Mouse (Mus musculus) heart, embryonic 10.5 days (tissue): ENCODE measurements at regions not wholly inside any gene's neighbourhood (a gene's known extent, or its start where the extent isn't known, plus 50 kb on each side); places are given as distances from the start of the nearest gene placed in this dataset.

Experiments used
- DNase-seq: peaks from one replicate; pipeline ENCODE4 v3.0.0-alpha.2; 2017; ENCODE audit warnings: low spot score
- H3K27ac ChIP-seq: fragments of 300-500 bp; sonication (generic); 2 replicates; pipeline ENCODE4 v1.5.1; 2016; ENCODE audit warnings: mild to moderate bottlenecking
- H3K27me3 ChIP-seq: fragments of 300-500 bp; sonication (generic); 2 replicates; pipeline ENCODE4 v1.6.1; 2016; ENCODE audit warnings: mild to moderate bottlenecking; ENCODE audit not compliant: poor library complexity, insufficient read depth, severe bottlenecking
- H3K36me3 ChIP-seq: fragments of 300-500 bp; sonication (generic); 2 replicates; pipeline ENCODE4 v1.6.1; 2016; ENCODE audit warnings: mild to moderate bottlenecking, moderate library complexity
- H3K4me1 ChIP-seq: fragments of 300-500 bp; sonication (generic); 2 replicates; pipeline ENCODE4 v1.6.1; 2016; ENCODE audit warnings: mild to moderate bottlenecking
- H3K4me3 ChIP-seq: fragments of 300-500 bp; sonication (generic); 2 replicates; pipeline ENCODE4 v1.5.1; 2016; ENCODE audit warnings: mild to moderate bottlenecking, moderate library complexity
- H3K9me3 ChIP-seq: fragments of 300-500 bp; sonication (generic); 2 replicates; pipeline ENCODE4 v1.6.1; 2016; ENCODE audit warnings: mild to moderate bottlenecking, moderate library complexity
- WGBS: fragments of 180-500 bp; shearing (Covaris S2); methylation state at CpG from one replicate; pipeline ENCODE4 v1.1.7; 2016; 5-methylcytosine and 5-hydroxymethylcytosine counted together

- H3K27ac ChIP-seq: no peak overlapping the region
- H3K27me3 ChIP-seq: no peaks in the 10 kb centered on the region
- DNase-seq: no peak
- no peaks in the 10 kb centered on the region for H3K9me3 ChIP-seq
- H3K36me3 ChIP-seq: no peaks in the 10 kb centered on the region
- H3K4me1 ChIP-seq: no peaks in the 10 kb centered on the region
- H3K4me3 ChIP-seq: no peak overlapping the region
- WGBS: 87% methylated on average over 5 of the region's 5 CpGs
These were observed 2242.0 kb downstream of the 4930444P10Rik start for GRCm38 (mm10) chr1:13851144-13851543.

DNA sequence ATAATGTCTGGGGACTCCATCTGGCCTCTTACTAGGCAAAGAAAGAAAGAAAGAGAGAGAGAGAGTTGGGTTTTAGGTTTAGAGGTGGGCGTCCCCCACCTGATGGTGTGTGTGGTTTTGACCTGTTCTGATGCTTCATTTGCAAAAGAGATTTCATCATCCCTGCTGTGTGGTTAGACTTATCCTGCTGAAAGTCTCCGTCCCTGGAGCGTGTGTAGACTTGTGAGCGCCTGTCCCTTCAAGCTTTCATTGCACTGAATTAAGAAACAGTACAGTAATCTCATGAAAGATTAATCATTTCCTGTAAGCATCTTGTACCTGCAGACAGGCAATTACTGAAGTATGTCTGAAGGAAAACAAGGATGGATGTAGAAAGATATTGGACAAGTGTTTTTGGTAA is 2244.1 kb downstream of the 4930444P10Rik start:
- Histone ChIP-seq H3K9me3 (no peaks in the 10 kb centered on the region), H3K36me3 (no peaks in the 10 kb centered on the region), H3K27me3 (no peaks in the 10 kb centered on the region), H3K27ac (no peak overlapping the region), H3K4me3 (no peak overlapping the region), H3K4me1 (no peaks in the 10 kb centered on the region)
- no peak for DNase-seq
- 81% methylated on average over 4 of the region's 4 CpGs for WGBS

DNA sequence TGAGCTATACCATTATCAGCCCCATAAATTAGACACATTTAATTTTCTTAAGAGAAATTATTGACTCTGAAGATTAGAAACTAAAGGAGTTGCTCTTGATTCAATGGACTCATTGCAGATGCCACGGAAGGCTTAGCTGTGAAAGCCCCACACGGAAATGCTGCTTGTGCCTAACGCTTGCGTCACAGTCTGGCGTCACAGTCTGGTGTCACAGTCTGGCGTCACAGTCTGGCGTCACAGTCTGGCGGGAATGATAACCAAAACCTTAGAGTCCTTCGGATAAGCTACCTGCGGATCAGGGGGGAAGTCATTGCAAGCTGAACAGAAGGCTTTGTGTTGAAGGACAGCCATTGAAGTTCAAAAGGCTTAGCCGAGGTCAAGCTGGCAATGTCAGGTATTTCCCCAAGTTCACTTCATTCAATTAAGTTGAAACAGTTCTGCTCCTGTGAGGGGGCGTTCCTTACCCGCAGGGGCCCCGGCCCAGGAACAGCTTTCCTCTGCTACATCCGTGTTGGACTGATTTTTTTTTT is 2246.7 kb downstream of the 4930444P10Rik start:
- H3K36me3 ChIP-seq: no peaks in the 10 kb centered on the region
- H3K4me3 ChIP-seq: no peak overlapping the region
- H3K9me3 ChIP-seq: no peaks in the 10 kb centered on the region
- H3K27me3 ChIP-seq: no peaks in the 10 kb centered on the region
- WGBS: 70% methylated on average over 15 of the region's 15 CpGs
- no peak overlapping the region for H3K27ac ChIP-seq
- DNase-seq: no peak
- no peaks in the 10 kb centered on the region for H3K4me1 ChIP-seq

GRCm38 (mm10) chr1:13840309-13840622 is 2252.9 kb downstream of the 4930444P10Rik start:
- H3K27me3 ChIP-seq: no peaks in the 10 kb centered on the region
- no peaks in the 10 kb centered on the region for H3K9me3 ChIP-seq
- no peak overlapping the region for H3K27ac ChIP-seq
- no peak overlapping the region for H3K4me3 ChIP-seq
- H3K4me1 ChIP-seq: no peaks in the 10 kb centered on the region
- 84% methylated on average over 1 of the region's 1 CpGs for WGBS
- no peaks in the 10 kb centered on the region for H3K36me3 ChIP-seq
- no peak for DNase-seq

- DNase-seq: no peak
- H3K36me3 ChIP-seq: no peaks in the 10 kb centered on the region
- no peak overlapping the region for H3K27ac ChIP-seq
- no peaks in the 10 kb centered on the region for H3K4me1 ChIP-seq
- H3K4me3 ChIP-seq: no peak overlapping the region
- H3K9me3 ChIP-seq: no peaks in the 10 kb centered on the region
- H3K27me3 ChIP-seq: no peaks in the 10 kb centered on the region
- 52% methylated on average over 11 of the region's 11 CpGs for WGBS
These were observed 2253.4 kb downstream of the 4930444P10Rik start for GRCm38 (mm10) chr1:13839619-13840308.

DNA sequence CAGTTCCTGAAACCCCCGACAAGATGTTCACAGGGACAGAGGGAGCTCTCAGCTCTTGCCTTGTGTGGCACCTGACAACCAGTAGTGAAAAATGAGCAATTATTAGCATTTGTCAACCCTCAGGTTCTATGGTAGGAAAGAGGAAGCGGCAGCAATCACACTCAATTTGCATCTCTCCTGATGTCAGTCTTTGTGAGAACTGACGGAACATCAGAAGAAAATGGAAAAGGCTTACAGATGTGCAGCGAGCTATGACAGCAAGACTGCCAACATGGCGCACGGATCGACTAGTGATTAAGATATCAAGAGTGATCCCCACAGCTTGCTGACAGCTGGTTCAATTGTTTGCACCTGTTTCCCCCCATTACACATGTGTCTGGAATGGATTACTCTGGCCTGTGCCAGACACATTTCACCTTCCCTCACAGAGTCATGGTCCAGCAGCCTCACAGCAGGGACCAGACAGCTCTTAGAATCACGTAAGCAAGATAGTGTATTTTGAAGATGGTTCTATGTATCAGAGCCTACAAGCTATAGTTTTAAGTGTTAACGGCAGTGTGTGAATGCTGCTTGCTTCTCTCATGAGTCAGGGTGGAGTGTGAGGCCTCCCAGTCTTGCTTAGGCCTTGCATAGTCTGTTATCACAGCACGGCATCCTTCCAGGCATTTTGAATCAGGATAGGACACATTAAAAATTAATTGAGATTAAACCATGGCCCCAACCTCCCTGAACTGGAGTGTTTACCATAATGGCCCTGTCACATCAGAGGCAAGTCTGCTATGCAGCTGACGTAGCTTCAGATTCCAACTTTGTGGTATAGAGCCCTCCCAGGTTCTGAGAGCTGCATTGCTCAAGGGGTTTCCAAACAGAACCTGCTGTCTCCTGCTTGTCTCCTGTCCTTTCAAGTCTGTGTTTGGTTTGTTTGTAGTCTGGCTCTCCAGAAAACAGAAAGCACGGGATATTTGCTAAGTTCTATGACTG is 2258.0 kb downstream of the 4930444P10Rik start:
- 81% methylated on average over 12 of the region's 12 CpGs for WGBS
- Histone ChIP-seq H3K27ac (no peak overlapping the region), H3K9me3 (no peaks in the 10 kb centered on the region), H3K36me3 (no peaks in the 10 kb centered on the region), H3K4me3 (no peak overlapping the region), H3K27me3 (no peaks in the 10 kb centered on the region), H3K4me1 (no peaks in the 10 kb centered on the region)
- DNase-seq: no peak

DNA sequence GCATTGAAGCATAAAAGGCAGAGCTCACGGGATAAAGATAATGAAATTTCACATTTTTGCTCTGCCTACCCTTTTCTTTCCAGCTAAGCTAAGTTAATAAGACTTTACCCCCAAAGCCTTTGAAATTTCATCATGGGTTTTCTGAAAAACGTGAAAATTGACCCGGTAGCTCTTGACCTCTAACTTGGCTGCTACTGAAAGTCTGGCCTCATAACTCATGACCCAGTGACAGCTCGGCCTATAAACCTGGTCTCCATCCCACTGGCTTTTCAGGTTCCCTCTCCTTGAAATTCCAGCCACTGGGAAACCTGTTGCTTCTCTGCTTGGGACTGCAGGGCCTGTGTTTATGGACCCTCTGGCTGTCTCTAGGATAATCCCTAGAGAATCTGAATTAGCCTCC is 2285.3 kb downstream of the 4930444P10Rik start:
- no peaks in the 10 kb centered on the region for H3K27me3 ChIP-seq
- no peak for DNase-seq
- 66% methylated on average over 4 of the region's 4 CpGs for WGBS
- no peaks in the 10 kb centered on the region for H3K9me3 ChIP-seq
- H3K4me1 ChIP-seq: no peaks in the 10 kb centered on the region
- H3K36me3 ChIP-seq: no peaks in the 10 kb centered on the region
- H3K4me3 ChIP-seq: no peak overlapping the region
- no peak overlapping the region for H3K27ac ChIP-seq

GRCm38 (mm10) chr1:13800460-13800859 is 2292.7 kb downstream of the 4930444P10Rik start:
- DNase-seq: no peak
- Histone ChIP-seq H3K27ac (no peak overlapping the region), H3K4me3 (no peak overlapping the region), H3K4me1 (no peaks in the 10 kb centered on the region), H3K36me3 (no peaks in the 10 kb centered on the region), H3K27me3 (no peaks in the 10 kb centered on the region), H3K9me3 (no peaks in the 10 kb centered on the region)
- WGBS: 73% methylated on average over 1 of the region's 1 CpGs

- no peak for DNase-seq
- H3K27ac ChIP-seq: no peak overlapping the region
- no peaks in the 10 kb centered on the region for H3K9me3 ChIP-seq
- H3K27me3 ChIP-seq: no peaks in the 10 kb centered on the region
- no peak overlapping the region for H3K4me3 ChIP-seq
- no peaks in the 10 kb centered on the region for H3K36me3 ChIP-seq
- 66% methylated on average over 1 of the region's 1 CpGs for WGBS
- no peaks in the 10 kb centered on the region for H3K4me1 ChIP-seq
These were observed 2294.3 kb downstream of the 4930444P10Rik start for GRCm38 (mm10) chr1:13798848-13799247.

GRCm38 (mm10) chr1:13795196-13795595 is 2297.9 kb downstream of the 4930444P10Rik start:
- DNase-seq: no peak
- H3K4me1 ChIP-seq: no peaks in the 10 kb centered on the region
- no peaks in the 10 kb centered on the region for H3K27me3 ChIP-seq
- H3K36me3 ChIP-seq: no peaks in the 10 kb centered on the region
- no peaks in the 10 kb centered on the region for H3K9me3 ChIP-seq
- no peak overlapping the region for H3K27ac ChIP-seq
- no peak overlapping the region for H3K4me3 ChIP-seq

- H3K4me3 ChIP-seq: no peak overlapping the region
- no peaks in the 10 kb centered on the region for H3K4me1 ChIP-seq
- H3K27me3 ChIP-seq: no peaks in the 10 kb centered on the region
- H3K27ac ChIP-seq: no peak overlapping the region
- DNase-seq: peak; percentile 83
- 38% methylated on average over 13 of the region's 13 CpGs for WGBS
- H3K9me3 ChIP-seq: no peaks in the 10 kb centered on the region
- no peaks in the 10 kb centered on the region for H3K36me3 ChIP-seq
These were observed 2303.6 kb downstream of the 4930444P10Rik start for GRCm38 (mm10) chr1:13789318-13790085.

DNA sequence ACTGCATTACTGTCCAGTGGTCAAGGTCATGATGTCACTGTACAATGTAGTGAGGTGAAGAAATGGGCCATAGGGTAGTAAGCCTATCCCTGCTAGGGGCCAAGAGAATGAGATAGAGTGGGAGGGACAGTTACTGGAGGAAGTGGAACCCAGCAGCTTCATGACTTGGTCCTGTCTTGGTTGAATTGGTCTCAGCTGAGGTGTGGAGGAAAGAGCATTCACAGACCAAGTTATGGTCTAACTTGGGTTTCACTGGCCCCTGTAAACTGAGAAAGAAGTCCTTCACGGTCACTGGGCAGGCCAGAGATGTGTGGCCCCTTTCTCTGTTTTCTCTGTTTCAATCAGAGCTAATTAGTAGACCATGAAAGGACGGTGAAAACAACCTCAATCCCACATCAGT is 2306.1 kb downstream of the 4930444P10Rik start:
- 64% methylated on average over 2 of the region's 2 CpGs for WGBS
- no peaks in the 10 kb centered on the region for H3K4me1 ChIP-seq
- no peaks in the 10 kb centered on the region for H3K27me3 ChIP-seq
- H3K36me3 ChIP-seq: no peaks in the 10 kb centered on the region
- no peak overlapping the region for H3K4me3 ChIP-seq
- no peak for DNase-seq
- H3K27ac ChIP-seq: no peak overlapping the region
- no peaks in the 10 kb centered on the region for H3K9me3 ChIP-seq

DNA sequence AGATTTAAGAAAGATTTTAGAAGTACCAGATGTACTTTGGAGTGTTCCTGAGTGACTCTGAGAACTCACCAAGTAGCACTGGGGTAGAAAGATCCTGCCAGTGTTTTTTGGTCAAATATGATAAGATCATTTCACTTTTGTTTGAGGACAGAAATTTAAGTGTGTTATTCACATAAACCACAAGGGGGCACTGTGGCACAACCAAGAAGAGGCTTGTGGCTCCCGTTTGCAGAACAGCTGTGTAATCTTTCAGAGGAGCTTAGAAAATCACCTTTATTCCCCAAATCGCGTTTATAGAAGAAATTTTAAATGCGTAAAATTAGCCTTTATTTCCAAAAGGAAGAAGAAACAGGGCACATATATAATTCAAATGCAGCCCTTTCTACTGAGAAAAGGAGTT is 2308.7 kb downstream of the 4930444P10Rik start:
- no peaks in the 10 kb centered on the region for H3K36me3 ChIP-seq
- no peak overlapping the region for H3K27ac ChIP-seq
- DNase-seq: no peak
- 9% methylated on average over 4 of the region's 4 CpGs for WGBS
- H3K9me3 ChIP-seq: no peaks in the 10 kb centered on the region
- H3K4me1 ChIP-seq: no peaks in the 10 kb centered on the region
- H3K27me3 ChIP-seq: no peaks in the 10 kb centered on the region
- no peak overlapping the region for H3K4me3 ChIP-seq
